Mouse (Mus musculus) liver, adult 2 months (tissue): ENCODE data around the gene Stxbp1.

ENCODE experiments used
- CTCF ChIP-seq: fragments of 200-500 bp; IDR thresholded peaks from 2 replicates; pipeline ENCODE4 v1.5.1; 2011; ENCODE audit warnings: low read depth, low read length, control low read depth
- POLR2A ChIP-seq: fragments of 200-500 bp; IDR thresholded peaks from 2 replicates; pipeline ENCODE4 v1.6.1; 2011; ENCODE audit warnings: low read length, control low read depth; ENCODE audit not compliant: insufficient read depth; ENCODE audit errors: extremely low read depth

- no peak for TF ChIP-seq CTCF
- TF ChIP-seq POLR2A = no peak
Measured at GRCm38 (mm10) chr2:32816497-32816896, 30.5 kb downstream of the Stxbp1 start.
